Mouse (Mus musculus) thymus, adult 2 months (tissue): ENCODE data around the gene Mindy4b-ps. TPM values are rescaled to one million over a fixed set of nuclear protein-coding genes. Genes with fewer than 3 reads are reported as not detected.

Experiments used
- DNase-seq: peaks from one replicate; pipeline ENCODE4 v3.0.0; 2021
- H3K27ac ChIP-seq: fragments of 200-500 bp; 2 replicates; pipeline ENCODE4 v1.5.1; 2012; ENCODE audit warnings: low read length, control low read depth; ENCODE audit not compliant: control insufficient read depth, insufficient read depth
- H3K27me3 ChIP-seq: fragments of 200-500 bp; 2 replicates; pipeline ENCODE4 v1.6.1; 2012; ENCODE audit warnings: mild to moderate bottlenecking, low read length, moderate library complexity, mixed read lengths; ENCODE audit not compliant: control insufficient read depth, insufficient read depth
- H3K36me3 ChIP-seq: fragments of 200-500 bp; 2 replicates; pipeline ENCODE4 v1.6.1; 2012; ENCODE audit warnings: mild to moderate bottlenecking, low read length, moderate library complexity; ENCODE audit not compliant: control insufficient read depth, insufficient read depth
- H3K4me1 ChIP-seq: fragments of 200-500 bp; replicated peaks from 2 replicates; pipeline ENCODE4 v1.6.1; 2012; ENCODE audit warnings: low read length; ENCODE audit not compliant: control insufficient read depth, insufficient read depth
- H3K4me3 ChIP-seq: fragments of 200-500 bp; 2 replicates; pipeline ENCODE4 v1.5.1; 2012; ENCODE audit warnings: mild to moderate bottlenecking, low read length, control low read depth, moderate library complexity; ENCODE audit not compliant: control insufficient read depth, insufficient read depth
- CTCF ChIP-seq: fragments of 200-500 bp; IDR thresholded peaks from 2 replicates; pipeline ENCODE4 v1.5.1; 2012; ENCODE audit warnings: mild to moderate bottlenecking, control low read depth, low read length, moderate library complexity, borderline replicate concordance; ENCODE audit not compliant: control insufficient read depth, poor library complexity, insufficient read depth; ENCODE audit errors: extremely low read depth
- POLR2A ChIP-seq: fragments of 200-500 bp; IDR thresholded peaks from 2 replicates; pipeline ENCODE4 v1.6.1; 2012; ENCODE audit warnings: mild to moderate bottlenecking, low read length, control low read depth, moderate library complexity; ENCODE audit not compliant: control insufficient read depth, poor library complexity, insufficient read depth; ENCODE audit errors: extremely low read depth
- WGBS: fragments of 180-500 bp; shearing (Covaris S2); methylation state at CpG from one replicate; pipeline ENCODE4 v1.1.7; 2018; 5-methylcytosine and 5-hydroxymethylcytosine counted together
- polyA plus RNA-seq: library from polyadenylated mRNA; depleted of rRNA; stranded (reverse); fragments of >200 nt; gene quantifications from 2 replicates; pipeline ENCODE4 v1.2.3, GENCODE M21; 2012; rRNA removed

Gene Mindy4b-ps
- polyA plus RNA-seq, 1 experiment = not detected

GRCm38 (mm10) chr3:58754361-58754760 is 67.8 kb downstream of the Mindy4b-ps start:
- TF ChIP-seq CTCF = no peak
- TF ChIP-seq POLR2A = no peak
- 91% methylated on average over 3 of the region's 3 CpGs for WGBS

GRCm38 (mm10) chr3:58751818-58752620 is 70.1 kb downstream of the Mindy4b-ps start:
- Histone ChIP-seq H3K36me3 (no peaks in the 10 kb centered on the region), H3K4me1 (no peaks in the 10 kb centered on the region), H3K27me3 (no peaks in the 10 kb centered on the region), H3K4me3 (no peak overlapping the region), H3K27ac (no peak overlapping the region)
- 94% methylated on average over 8 of the region's 8 CpGs for WGBS
- no peak for TF ChIP-seq CTCF
- no peak for TF ChIP-seq POLR2A
- no peak for DNase-seq

More at GRCm38 (mm10) chr3:58754361-58754760, 67.8 kb downstream of the Mindy4b-ps start:
- H3K36me3 ChIP-seq = no peaks in the 10 kb centered on the region
- H3K27ac ChIP-seq = no peak overlapping the region
- H3K4me3 ChIP-seq = no peak overlapping the region
- H3K27me3 ChIP-seq = no peaks in the 10 kb centered on the region
- no peaks in the 10 kb centered on the region for H3K4me1 ChIP-seq
- no peak for DNase-seq

GRCm38 (mm10) chr3:58748724-58749123 is 73.4 kb downstream of the Mindy4b-ps start:
- TF ChIP-seq CTCF = no peak
- TF ChIP-seq POLR2A = no peak
- Histone ChIP-seq H3K36me3 (no peaks in the 10 kb centered on the region), H3K4me3 (no peak overlapping the region), H3K27ac (no peak overlapping the region), H3K27me3 (no peaks in the 10 kb centered on the region), H3K4me1 (no peaks in the 10 kb centered on the region)
- DNase-seq = no peak

GRCm38 (mm10) chr3:58747924-58748323 is 74.2 kb downstream of the Mindy4b-ps start:
- H3K36me3 ChIP-seq = no peaks in the 10 kb centered on the region
- no peaks in the 10 kb centered on the region for H3K27me3 ChIP-seq
- H3K27ac ChIP-seq = no peak overlapping the region
- 3% methylated on average over 1 of the region's 1 CpGs for whole genome bisulfite sequencing
- DNase-seq = no peak
- H3K4me1 ChIP-seq = no peaks in the 10 kb centered on the region
- TF ChIP-seq CTCF (no peak), POLR2A (no peak)
- H3K4me3 ChIP-seq = no peak overlapping the region

GRCm38 (mm10) chr3:58739536-58739935 is 82.6 kb downstream of the Mindy4b-ps start:
- DNase-seq = no peak
- no peaks in the 10 kb centered on the region for H3K4me1 ChIP-seq
- 88% methylated on average over 2 of the region's 2 CpGs for WGBS
- TF ChIP-seq CTCF (no peak), POLR2A (no peak)
- no peak overlapping the region for H3K4me3 ChIP-seq
- H3K27ac ChIP-seq = no peak overlapping the region
- H3K27me3 ChIP-seq = no peaks in the 10 kb centered on the region
- H3K36me3 ChIP-seq = no peaks in the 10 kb centered on the region

Other genes with a start within 250 kb of the Mindy4b-ps start
- 36.6 and 41.4 TPM in 2 replicates for gene Selenot, start 245.7 kb downstream of the Mindy4b-ps start, polyA plus RNA-seq
- not detected in 2 replicates for gene Erich6, start 185.1 kb downstream of the Mindy4b-ps start, polyA plus RNA-seq
- gene Siah2, start 129.9 kb downstream of the Mindy4b-ps start, polyA plus RNA-seq = 19.4 and 29.1 TPM in 2 replicates
- gene Clrn1, start 63.0 kb upstream of the Mindy4b-ps start, polyA plus RNA-seq = 0.39 TPM in 1 of 2 replicates, not detected in the other
- 3.3 and 4.2 TPM in 2 replicates for gene Med12l, start 183.5 kb upstream of the Mindy4b-ps start, polyA plus RNA-seq